Mouse (Mus musculus) hindbrain, embryonic 15.5 days (tissue): ENCODE results near the gene Chst5. TPM values are rescaled to one million over a fixed set of nuclear protein-coding genes. Genes with fewer than 3 reads are reported as not detected.
A peak's percentile ranks its signal among the peaks of the same experiment; 100 is the strongest.
"Not testable (repeated sequence)": the region's sequence is repeated elsewhere in the genome, so short reads cannot be mapped to it uniquely, and the experiment has no call there.

ENCODE experiments used
- ATAC-seq: fragments of 200-750 bp; cut with Nextera tagmentation; 2 replicates; pipeline ENCODE4 v1.8.0; 2017; ENCODE audit warnings: low read depth, moderate number of reproducible peaks, moderate TSS enrichment; ENCODE audit not compliant: low FRiP score
- H3K27ac ChIP-seq: fragments of 300-500 bp; sonication (generic); replicated peaks from 2 replicates; pipeline ENCODE4 v1.5.1; 2015; ENCODE audit warnings: mild to moderate bottlenecking, inconsistent platforms
- H3K27me3 ChIP-seq: fragments of 300-500 bp; sonication (generic); 2 replicates; pipeline ENCODE4 v1.6.1; 2015; ENCODE audit warnings: control low read depth, inconsistent platforms
- H3K36me3 ChIP-seq: fragments of 300-500 bp; sonication (generic); 2 replicates; pipeline ENCODE4 v1.6.1; 2015; ENCODE audit warnings: control low read depth, inconsistent platforms
- H3K4me1 ChIP-seq: fragments of 300-500 bp; sonication (generic); replicated peaks from 2 replicates; pipeline ENCODE4 v1.6.1; 2015; ENCODE audit warnings: control low read depth, inconsistent platforms
- H3K4me2 ChIP-seq: fragments of 300-500 bp; sonication (generic); 2 replicates; pipeline ENCODE4 v1.6.1; 2015; ENCODE audit warnings: moderate library complexity, mild to moderate bottlenecking, inconsistent platforms
- H3K4me3 ChIP-seq: fragments of 300-500 bp; sonication (generic); 2 replicates; pipeline ENCODE4 v1.5.1; 2015; ENCODE audit warnings: mild to moderate bottlenecking, inconsistent platforms
- H3K9ac ChIP-seq: fragments of 300-500 bp; sonication (generic); 2 replicates; pipeline ENCODE4 v1.6.1; 2015; ENCODE audit warnings: inconsistent platforms
- H3K9me3 ChIP-seq: fragments of 300-500 bp; sonication (generic); 2 replicates; pipeline ENCODE4 v1.6.1; 2016; ENCODE audit warnings: control low read depth, inconsistent platforms
- WGBS: fragments of 180-500 bp; shearing (Covaris S2); methylation state at CpG from one replicate; pipeline ENCODE4 v1.1.7; 2015; 5-methylcytosine and 5-hydroxymethylcytosine counted together
- polyA plus RNA-seq: library from polyadenylated mRNA; unstranded; fragments of >200 nt; fragmentation: Nextera tagmentation; extraction: Ambion mirVana; gene quantifications from 2 replicates; pipeline ENCODE4 v1.2.1, GENCODE M21; 2015

Chst5 gene
- polyA plus RNA-seq, 1 experiment from 2014 or later = 3.2 TPM

- peak within 1 kb of the TSS; percentile 86 for H3K9ac ChIP-seq
- peak within 1 kb of the TSS; percentile 82 for H3K27ac ChIP-seq
- peaks cover 23% of the 10 kb centered on the region for H3K4me1 ChIP-seq
- peaks cover 20% of the 10 kb centered on the region for H3K36me3 ChIP-seq
- ATAC-seq = peak; percentile 98
- H3K27me3 ChIP-seq = no peaks in the 10 kb centered on the region
- peak within 1 kb of the TSS; percentile 89 for H3K4me3 ChIP-seq
- H3K4me2 ChIP-seq = peak within 1 kb of the TSS; percentile 99
- no peaks in the 10 kb centered on the region for H3K9me3 ChIP-seq
- WGBS = under 1% methylated on average over 65 of the region's 65 CpGs
Observed at GRCm38 (mm10) chr8:111940171-111941100, 30.2 kb upstream of the Chst5 start, which contains the start of gene Gabarapl2. Gabarapl2 (plus strand) TSS chr8:111940703.

DNA sequence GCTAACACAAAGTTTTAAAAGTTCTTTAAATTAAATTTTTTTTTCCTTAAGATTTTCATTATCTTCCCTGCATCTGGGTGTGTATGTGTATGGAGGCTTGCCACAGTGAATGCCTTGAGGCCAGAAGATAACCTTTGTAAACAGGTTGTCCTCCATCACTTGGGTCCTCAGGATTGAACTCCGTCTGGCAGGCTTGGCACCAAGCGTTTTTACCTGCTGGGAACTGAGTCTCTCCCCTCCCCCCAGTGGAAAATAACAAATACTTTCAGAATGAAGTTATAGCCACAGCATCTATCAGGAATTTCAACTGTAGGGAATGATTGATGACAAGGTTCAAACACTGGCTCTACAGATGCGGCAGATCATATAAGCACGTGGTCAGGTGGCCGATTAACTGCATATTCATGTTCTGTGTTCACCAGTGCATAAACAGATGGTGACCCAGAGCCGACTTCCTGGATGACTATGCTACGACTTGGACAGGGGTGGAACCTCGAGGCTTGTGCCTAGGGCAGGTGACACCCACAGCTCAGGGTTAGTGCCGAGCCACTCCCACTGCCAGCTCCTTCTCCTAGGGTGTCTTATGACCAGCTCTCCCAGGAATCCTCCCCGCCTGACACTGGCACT lies 29.4 kb upstream of the Chst5 start:
- Histone ChIP-seq H3K9ac (peak overlapping the region; percentile 44), H3K27me3 (no peaks in the 10 kb centered on the region), H3K27ac (peak overlapping the region; percentile 82), H3K9me3 (no peaks in the 10 kb centered on the region), H3K4me1 (peaks cover 23% of the 10 kb centered on the region), H3K36me3 (peaks cover 15% of the 10 kb centered on the region), H3K4me2 (peak overlapping the region; percentile 99), H3K4me3 (peak overlapping the region; percentile 89)
- ATAC-seq = peak; percentile 49; the same call in 1 of the 2 replicates
- WGBS = 9% methylated on average over 10 of the region's 10 CpGs

DNA sequence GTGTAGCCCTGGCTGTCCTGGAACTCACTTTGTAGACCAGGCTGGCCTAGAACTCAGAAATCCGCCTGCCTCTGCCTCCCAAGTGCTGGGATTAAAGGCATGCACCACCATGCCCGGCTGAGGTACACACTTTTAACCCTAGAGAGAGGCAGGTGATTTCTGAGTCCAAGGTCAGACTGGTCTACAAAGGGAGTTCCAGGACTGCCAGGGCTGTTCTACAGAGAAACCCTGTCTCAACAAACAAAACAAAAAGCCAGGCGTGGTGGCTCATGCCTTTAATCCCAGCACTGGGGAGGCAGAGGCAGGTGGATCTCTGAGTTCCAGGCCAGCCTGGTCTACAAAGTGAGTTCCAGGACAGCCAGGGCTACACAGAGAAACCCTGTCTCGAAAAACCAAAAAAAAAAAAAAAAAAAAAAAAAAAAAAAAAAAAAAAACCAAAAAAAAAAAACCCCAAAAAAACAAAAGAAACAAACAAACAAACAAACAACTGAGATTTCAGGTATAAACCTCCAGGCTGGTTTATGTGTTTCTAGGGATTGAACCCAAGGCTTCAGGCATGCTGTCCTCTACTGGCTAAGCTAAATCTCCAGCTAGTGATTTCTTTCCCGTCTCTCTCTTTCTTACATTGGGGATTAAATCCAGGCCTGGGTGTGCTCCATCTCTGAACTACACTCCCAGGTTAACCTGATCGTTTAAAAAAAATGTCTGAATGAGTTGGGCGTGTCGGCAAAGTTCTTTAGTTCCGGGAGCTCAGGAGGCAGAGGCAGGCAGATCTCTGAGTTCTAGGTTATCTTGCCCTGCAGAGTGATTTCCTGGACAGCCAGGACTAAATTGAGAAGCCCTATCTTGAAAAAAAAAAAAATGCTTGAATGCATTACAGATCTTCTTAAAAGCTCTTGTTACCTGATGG lies 28.1 kb upstream of the Chst5 start:
- not testable (repeated sequence) for H3K27ac ChIP-seq, H3K36me3 ChIP-seq, H3K27me3 ChIP-seq, H3K9ac ChIP-seq, H3K9me3 ChIP-seq, H3K4me2 ChIP-seq, ATAC-seq, H3K4me3 ChIP-seq
- H3K4me1 ChIP-seq = peaks cover 28% of the 10 kb centered on the region
- 87% methylated on average over 9 of the region's 9 CpGs for WGBS

- Histone ChIP-seq H3K27ac (no peak overlapping the region), H3K9ac (no peak overlapping the region), H3K4me1 (peaks cover 36% of the 10 kb centered on the region), H3K9me3 (no peaks in the 10 kb centered on the region), H3K36me3 (no peaks in the 10 kb centered on the region), H3K4me3 (no peak overlapping the region), H3K27me3 (no peaks in the 10 kb centered on the region), H3K4me2 (no peak overlapping the region)
- 67% methylated on average over 3 of the region's 3 CpGs for WGBS
- ATAC-seq = no peak
Observed at GRCm38 (mm10) chr8:111937184-111937583, 26.9 kb upstream of the Chst5 start.

GRCm38 (mm10) chr8:111934201-111934600 lies 24.0 kb upstream of the Chst5 start:
- no peaks in the 10 kb centered on the region for H3K9me3 ChIP-seq

DNA sequence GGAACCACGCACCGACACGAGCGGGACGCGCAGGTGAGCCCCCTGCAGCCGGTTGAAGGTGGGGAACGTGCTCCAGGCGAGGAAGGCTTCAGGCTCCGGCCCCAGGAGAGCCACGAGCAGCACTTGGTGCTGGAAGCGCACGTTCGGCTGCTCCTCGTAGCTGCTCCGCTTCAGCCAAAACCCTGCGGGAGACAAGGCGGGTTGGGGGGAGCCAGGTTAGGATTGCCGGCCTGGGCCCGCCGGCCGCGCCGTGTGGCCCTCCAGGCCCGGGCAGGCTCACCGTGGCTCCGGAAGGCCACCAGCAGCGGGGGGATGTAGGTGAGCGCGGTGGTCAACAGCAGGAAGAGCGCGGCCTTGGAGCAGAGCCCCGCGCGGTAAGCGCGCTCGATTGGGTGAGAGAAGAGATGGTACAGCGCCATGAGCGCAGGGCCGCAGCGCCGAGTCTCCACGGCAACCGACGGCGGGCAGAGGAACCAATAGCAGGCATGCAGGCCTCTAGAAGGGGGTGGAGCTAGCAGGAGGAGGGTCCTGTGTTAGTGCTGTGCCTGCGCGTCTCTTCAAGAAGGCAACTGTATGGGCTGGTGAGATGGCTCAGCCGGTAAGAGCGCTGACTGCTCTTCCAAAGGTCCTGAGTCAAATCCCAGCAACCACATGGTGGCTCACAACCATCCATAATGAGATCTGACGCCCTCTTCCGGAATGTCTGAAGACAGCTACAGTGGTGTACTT lies 23.3 kb upstream of the Chst5 start, which contains the start of gene Tmem231:
TSS of gene Tmem231 (minus strand) at position 534 of the 729 bp plus-strand sequence.
- Histone ChIP-seq H3K9me3 (no peaks in the 10 kb centered on the region), H3K36me3 (no peaks in the 10 kb centered on the region), H3K4me2 (peak within 1 kb of the TSS; percentile 97), H3K9ac (peak within 1 kb of the TSS; percentile 83), H3K4me1 (peaks cover 23% of the 10 kb centered on the region), H3K27me3 (no peaks in the 10 kb centered on the region), H3K27ac (peak within 1 kb of the TSS; percentile 93), H3K4me3 (peak within 1 kb of the TSS; percentile 78)
- peak; percentile 99 for ATAC-seq
- under 1% methylated on average over 53 of the region's 53 CpGs for WGBS

More at GRCm38 (mm10) chr8:111934201-111934600, 24.0 kb upstream of the Chst5 start:
- Histone ChIP-seq H3K36me3 (no peaks in the 10 kb centered on the region), H3K27me3 (no peaks in the 10 kb centered on the region), H3K4me1 (peaks cover 23% of the 10 kb centered on the region), H3K4me2 (peak overlapping the region; percentile 97), H3K4me3 (peak overlapping the region; percentile 78; the same call in 1 of the 2 replicates), H3K27ac (peak overlapping the region; percentile 93; the same call in 1 of the 2 replicates), H3K9ac (no peak overlapping the region)
- 84% methylated on average over 2 of the region's 2 CpGs for WGBS
- ATAC-seq = no peak

DNA sequence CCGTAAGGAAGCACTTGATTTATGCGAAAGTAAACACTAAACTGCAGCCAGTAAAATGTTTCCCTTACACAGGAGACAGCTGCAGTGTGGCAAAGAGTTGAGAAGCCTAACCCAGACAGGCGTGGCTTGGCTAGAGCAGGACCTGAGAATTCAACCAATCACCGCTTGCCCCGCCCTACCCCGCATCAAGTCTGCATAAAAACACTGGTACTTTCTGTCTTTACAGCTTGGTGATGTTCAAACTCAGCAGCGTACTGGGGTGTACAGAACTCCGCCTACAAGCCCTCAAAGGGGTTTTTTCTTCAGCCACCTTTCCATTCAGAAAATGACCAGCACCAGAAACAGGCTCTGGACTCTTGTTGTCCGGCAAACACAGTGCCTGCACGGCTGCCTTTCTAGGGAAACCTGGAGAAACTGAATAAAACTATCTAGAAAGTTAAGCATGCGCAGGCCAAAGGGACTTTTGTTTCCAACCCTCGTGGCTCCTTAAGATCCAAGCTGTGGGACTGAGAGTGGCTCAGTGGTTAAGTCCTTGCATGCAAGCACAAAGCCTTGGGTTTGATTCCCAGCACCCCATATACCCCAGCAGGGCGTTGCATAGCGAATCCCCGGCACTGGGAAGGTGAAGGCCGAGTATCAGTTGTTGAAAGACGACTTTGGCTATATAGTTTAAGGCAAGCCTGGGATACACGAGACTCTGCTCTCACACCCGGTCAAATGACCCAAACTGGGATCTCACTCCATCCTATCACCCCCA lies 22.5 kb upstream of the Chst5 start:
- peaks cover 23% of the 10 kb centered on the region for H3K4me1 ChIP-seq
- H3K4me3 ChIP-seq = peak overlapping the region; percentile 78
- H3K9ac ChIP-seq = peak overlapping the region; percentile 83
- peak overlapping the region; percentile 93 for H3K27ac ChIP-seq
- peak overlapping the region; percentile 97 for H3K4me2 ChIP-seq
- H3K27me3 ChIP-seq = no peaks in the 10 kb centered on the region
- ATAC-seq = no peak
- no peaks in the 10 kb centered on the region for H3K9me3 ChIP-seq
- no peaks in the 10 kb centered on the region for H3K36me3 ChIP-seq
- WGBS = 28% methylated on average over 19 of the region's 19 CpGs

GRCm38 (mm10) chr8:111931721-111932120 lies 21.5 kb upstream of the Chst5 start:
- Histone ChIP-seq H3K4me2 (no peak overlapping the region; the same call in 1 of the 2 replicates), H3K4me3 (no peak overlapping the region), H3K36me3 (no peaks in the 10 kb centered on the region), H3K9ac (no peak overlapping the region), H3K9me3 (no peaks in the 10 kb centered on the region), H3K27me3 (no peaks in the 10 kb centered on the region), H3K4me1 (peaks cover 23% of the 10 kb centered on the region), H3K27ac (no peak overlapping the region)
- ATAC-seq = no peak
- 75% methylated on average over 16 of the region's 16 CpGs for WGBS

DNA sequence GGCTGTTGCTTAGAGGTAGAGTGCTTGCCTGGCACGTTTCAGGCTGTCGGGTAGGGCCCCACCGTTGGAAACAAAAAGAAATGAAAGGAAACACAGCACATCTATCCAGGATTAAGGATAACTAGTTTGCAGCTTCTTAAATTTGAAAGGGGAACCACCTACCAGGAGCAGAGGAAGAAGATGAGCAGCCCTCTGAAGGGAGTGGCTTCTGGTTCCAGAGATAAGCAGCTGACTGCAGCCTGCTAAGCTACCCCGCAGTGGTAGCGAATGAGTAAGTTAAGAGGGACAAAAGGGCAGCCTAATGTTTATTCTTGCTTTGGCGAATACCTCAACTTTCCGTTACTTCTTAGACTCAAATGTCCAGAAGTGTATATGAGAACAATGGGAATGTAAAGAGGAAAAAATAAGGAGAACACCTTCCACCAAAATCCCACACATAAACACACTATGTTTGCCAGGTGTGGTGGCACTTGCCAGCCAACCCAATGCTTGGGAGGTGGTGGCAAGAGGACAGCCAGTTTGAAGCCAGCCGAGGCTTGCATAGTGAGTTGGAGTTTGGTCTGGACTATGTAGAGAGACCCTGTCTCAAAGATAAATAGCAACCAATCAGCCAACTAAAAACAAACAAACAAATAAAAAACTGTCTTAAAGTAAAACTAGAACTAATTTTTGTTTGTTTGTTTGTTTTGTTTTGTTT lies 19.5 kb upstream of the Chst5 start:
- Histone ChIP-seq H3K9ac (no peak overlapping the region), H3K4me1 (peaks cover 23% of the 10 kb centered on the region), H3K4me2 (no peak overlapping the region), H3K4me3 (no peak overlapping the region), H3K27me3 (no peaks in the 10 kb centered on the region), H3K9me3 (no peaks in the 10 kb centered on the region), H3K36me3 (no peaks in the 10 kb centered on the region), H3K27ac (no peak overlapping the region)
- no peak for ATAC-seq
- 82% methylated on average over 8 of the region's 8 CpGs for WGBS

DNA sequence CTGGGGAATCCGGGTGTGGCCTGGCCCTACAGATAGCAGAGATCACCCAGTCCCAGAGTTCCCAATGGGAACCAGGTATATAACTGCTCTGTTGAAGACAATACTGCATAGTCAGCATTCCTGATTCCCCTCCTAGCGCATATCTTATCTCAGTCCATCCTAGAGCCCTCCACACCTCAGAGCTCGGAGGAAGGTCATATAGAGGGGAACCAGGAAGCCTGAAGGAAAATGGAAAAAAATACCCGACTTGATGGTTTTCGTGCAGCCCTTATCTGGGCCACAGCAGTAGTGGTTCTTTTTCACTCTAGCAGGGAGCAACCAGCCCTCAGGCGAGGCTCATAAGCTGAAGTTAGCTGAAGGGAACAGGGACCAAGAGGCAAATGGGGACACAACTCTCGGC lies 14.7 kb upstream of the Chst5 start:
- no peak overlapping the region for H3K4me2 ChIP-seq
- no peak overlapping the region for H3K27ac ChIP-seq
- H3K9me3 ChIP-seq = no peaks in the 10 kb centered on the region
- H3K9ac ChIP-seq = no peak overlapping the region
- 86% methylated on average over 7 of the region's 7 CpGs for WGBS
- no peaks in the 10 kb centered on the region for H3K27me3 ChIP-seq
- no peak for ATAC-seq
- no peak overlapping the region for H3K4me3 ChIP-seq
- no peaks in the 10 kb centered on the region for H3K36me3 ChIP-seq
- H3K4me1 ChIP-seq = no peaks in the 10 kb centered on the region
